Mouse (Mus musculus) Muller cell, postnatal 12 days (primary cell): ENCODE data around the gene Tada3.
"Not testable (repeated sequence)": the region's sequence is repeated elsewhere in the genome, so short reads cannot be mapped to it uniquely, and the experiment has no call there.

Experiments
- DNase-seq: peaks from one replicate; pipeline ENCODE4 v3.0.0-alpha.2; 2015; ENCODE audit errors: inconsistent ontology term

Gene Tada3

GRCm38 (mm10) chr6:113343177-113344092 lies 34.2 kb downstream of the Tada3 start, which contains the start of gene Camk1:
TSS of gene Camk1 (minus strand) at chr6:113343984.
- DNase-seq = peak; percentile 82

GRCm38 (mm10) chr6:113342297-113342696 lies 35.4 kb downstream of the Tada3 start:
- no peak for DNase-seq

GRCm38 (mm10) chr6:113341574-113341973 lies 36.1 kb downstream of the Tada3 start:
- DNase-seq = no peak

- DNase-seq = no peak
These were observed 40.6 kb downstream of the Tada3 start for GRCm38 (mm10) chr6:113336852-113337620.

- DNase-seq = no peak
These were observed 43.5 kb downstream of the Tada3 start for GRCm38 (mm10) chr6:113334216-113334615.

- peak; percentile 92 for DNase-seq
These were observed 44.3 kb downstream of the Tada3 start for GRCm38 (mm10) chr6:113333137-113333950.

GRCm38 (mm10) chr6:113332734-113333133 lies 44.9 kb downstream of the Tada3 start:
- not testable (repeated sequence) for DNase-seq

- DNase-seq = no peak
These were observed 46.0 kb downstream of the Tada3 start for GRCm38 (mm10) chr6:113331721-113332120.

GRCm38 (mm10) chr6:113330547-113330946 lies 47.1 kb downstream of the Tada3 start:
- DNase-seq = no peak

- no peak for DNase-seq
These were observed 48.3 kb downstream of the Tada3 start for GRCm38 (mm10) chr6:113329396-113329795.

GRCm38 (mm10) chr6:113326533-113327315 lies 51.0 kb downstream of the Tada3 start, which contains the start of gene Ogg1:
TSS of gene Ogg1 (plus strand) at chr6:113326972.
- peak; percentile 99 for DNase-seq
